Mouse (Mus musculus) NIH3T3 (cell line): Measurements from ENCODE around the gene Rab3c.

Experiments used
- DNase-seq: peaks from one replicate; pipeline ENCODE4 v3.0.0-alpha.2; 2012; ENCODE audit warnings: low read depth

The Rab3c gene

DNA sequence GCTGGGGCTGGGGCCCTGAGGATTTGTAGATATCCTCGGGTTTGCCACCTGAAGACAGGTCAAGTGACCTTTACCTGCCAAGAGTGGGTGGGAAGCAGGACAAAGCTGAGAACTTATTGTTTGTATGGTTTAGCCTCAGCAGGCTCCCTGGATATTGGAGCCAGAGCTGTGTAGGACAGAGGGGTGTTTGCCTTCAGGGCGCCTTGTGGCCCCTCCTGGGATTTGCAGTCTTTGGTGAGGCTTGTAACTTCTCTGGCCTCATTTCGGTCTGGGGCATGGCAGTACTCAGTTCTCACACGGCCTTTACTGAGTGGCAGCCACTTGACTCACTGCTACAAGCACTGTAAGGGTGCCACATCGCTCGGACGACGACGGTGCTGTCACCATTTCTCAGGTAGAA lies 261.0 kb downstream of the Rab3c start:
- DNase-seq = no peak

DNA sequence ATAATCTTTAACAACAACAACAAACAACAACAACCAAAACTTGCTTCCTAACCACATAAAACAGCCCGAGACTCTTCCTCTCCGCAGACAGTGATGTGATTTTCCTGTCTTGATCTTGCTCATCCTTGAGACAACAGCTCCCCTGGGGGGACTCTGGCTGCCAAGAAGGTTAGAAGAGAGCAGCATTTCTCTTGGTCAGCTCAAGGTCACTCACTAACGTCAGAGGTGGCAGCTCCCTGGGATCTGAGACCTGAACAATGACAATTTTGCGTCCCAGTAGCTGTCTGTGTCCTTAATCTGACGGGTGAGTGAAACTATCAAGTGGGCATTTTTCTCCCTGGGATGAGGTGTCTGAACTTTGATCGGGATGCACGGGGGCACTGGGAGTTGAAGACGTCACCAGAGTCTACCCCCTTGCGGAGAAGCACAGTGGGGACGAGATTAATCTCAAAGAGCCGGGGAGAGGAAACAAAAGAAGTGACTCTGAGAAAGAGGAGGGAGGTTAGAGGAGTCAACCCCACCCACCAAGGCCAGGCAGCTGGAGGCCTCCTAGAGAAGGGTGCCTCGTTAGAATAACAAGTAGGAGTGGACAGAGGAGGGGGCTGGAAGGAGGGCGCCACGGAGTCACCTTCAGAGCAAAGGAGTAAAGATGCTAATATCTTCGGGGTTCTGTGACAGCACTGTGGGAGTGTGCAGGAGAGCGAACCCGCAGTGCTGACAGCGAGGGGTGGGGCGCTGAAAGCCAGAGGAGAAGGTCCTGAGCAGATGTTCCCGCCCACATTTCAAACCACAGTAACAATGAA lies 261.7 kb downstream of the Rab3c start:
- no peak for DNase-seq

DNA sequence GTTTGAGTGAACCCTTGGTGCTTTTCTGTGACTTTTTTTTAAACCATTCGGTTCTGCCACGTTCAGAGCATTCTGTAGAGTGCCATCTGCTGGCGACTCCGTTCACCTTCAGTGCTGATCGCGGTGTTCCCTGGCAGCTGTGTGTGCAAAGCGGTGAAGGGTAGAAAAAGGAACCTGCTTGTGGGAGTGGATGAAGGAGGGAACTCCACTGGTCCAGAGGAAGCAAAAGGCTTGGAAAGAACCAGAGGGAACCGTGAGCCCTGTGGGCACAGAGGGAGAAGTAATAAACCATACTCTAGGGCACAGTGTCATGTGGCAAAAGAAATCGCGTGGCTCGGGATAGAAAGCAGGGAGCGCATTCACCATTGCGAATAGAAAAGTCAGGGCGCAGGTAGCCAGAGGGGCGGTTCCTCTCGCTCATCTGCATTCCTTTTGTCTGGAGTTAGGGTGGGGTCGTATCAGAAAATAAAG lies 262.3 kb downstream of the Rab3c start:
- peak; percentile 84 for DNase-seq

DNA sequence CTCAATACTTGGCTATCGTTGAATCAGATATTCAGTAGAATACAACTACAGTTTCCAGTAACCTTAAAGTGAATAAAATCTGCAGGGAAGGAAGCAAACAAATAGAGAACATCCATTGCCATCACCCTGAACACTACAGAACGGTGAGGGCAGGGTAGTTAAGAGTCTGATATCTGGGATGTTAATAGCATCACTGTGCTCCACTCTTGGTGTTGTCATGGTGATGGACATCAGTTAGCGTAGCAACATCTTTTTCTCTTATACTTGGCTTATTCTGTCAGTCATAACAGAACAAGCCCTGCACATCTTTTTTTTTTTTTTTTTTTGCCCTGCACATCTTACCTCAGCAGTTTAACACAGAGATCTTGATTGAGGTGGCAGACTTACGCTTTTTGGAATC lies 268.8 kb downstream of the Rab3c start:
- no peak for DNase-seq

DNA sequence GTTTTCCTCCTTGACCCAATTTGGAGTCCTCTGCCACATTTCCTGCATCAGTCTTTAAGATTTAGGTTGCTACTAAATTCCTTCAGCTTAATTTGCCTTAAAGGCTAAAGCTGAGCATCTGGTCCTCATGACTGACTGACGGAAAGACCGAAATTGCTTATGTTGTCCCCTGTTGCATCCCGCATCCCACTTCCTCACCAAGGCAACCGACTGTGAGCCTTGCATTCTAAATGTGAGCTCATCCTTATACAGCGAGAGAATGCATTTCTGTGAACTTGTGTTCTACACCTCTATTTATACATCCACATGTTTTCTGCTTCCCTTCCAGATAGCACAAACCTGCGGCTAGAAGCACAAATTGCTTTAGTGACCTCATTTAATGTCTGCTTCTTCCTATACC lies 269.9 kb downstream of the Rab3c start:
- DNase-seq = no peak

DNA sequence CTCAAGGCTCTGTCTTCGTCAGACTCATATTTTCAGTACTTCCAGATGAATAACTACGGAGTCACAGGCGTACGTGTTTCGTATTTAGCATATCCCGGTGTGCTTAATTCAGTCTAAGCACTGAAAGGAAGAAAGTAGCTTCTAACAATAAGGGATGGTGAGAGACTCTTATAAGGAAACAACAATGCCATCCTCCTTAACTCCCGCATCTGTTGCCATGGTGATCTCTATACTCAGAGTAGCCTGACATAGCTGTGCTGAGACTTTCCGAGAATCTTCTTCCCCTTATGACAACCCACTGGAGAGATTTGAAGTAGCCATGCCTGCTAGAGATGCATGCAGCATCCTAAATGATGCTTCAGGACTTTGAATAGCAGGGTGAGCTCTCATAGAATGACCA lies 272.3 kb downstream of the Rab3c start:
- DNase-seq = no peak

DNA sequence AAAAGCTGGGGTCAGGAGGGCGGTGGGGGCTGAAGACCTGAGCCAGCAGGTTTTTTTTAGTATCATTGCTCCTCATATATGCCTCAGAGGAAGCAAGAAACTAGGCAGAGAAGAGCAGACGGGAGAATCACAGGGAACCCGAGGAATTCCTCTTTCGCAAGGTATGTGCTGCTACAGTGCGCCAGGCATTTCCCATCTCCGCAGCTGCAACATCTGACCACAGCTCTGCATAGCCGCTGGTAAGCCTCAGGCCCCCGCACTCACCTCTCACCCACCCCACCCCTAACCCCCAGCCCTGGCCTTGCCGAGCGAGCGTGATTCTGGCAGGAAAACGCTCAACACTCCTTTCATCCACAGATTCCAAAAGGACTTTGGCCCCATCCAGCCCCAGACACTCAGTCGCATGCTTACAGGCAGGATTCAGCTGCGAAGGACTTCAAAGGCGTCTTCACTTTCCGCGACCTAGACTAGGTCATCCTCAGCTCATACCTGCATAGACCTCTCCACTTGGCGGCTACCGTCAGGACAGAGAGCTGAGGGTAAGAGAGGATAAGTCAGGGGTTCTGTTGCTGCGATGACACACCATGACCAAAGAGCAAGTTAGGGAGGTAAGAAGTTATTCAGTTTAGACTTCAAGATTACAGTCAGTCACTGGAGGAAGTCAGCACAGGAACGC lies 274.6 kb downstream of the Rab3c start:
- DNase-seq = no peak
